Mouse (Mus musculus) B cell, adult 62 days (primary cell): ENCODE measurements around the gene Morn3. TPM values are rescaled to one million over a fixed set of nuclear protein-coding genes. Genes with fewer than 3 reads are reported as not detected.

Experiments used
- total RNA-seq: library from RNA; stranded (reverse); gene quantifications from 4 replicates; pipeline ENCODE4 v1.2.4, GENCODE M21; 2023

The Morn3 gene
- total RNA-seq, result not detected in 4 replicates

GRCm38 (mm10) chr5:123046916-123047315 is at the start of gene Morn3:
Gene Morn3, minus strand, starts transcription at chr5:123047016.

GRCm38 (mm10) chr5:123068115-123068514 is 21.3 kb upstream of the Morn3 start, which contains the start of gene Tmem120b:
Gene Tmem120b, plus strand, starts transcription at chr5:123068415.

DNA sequence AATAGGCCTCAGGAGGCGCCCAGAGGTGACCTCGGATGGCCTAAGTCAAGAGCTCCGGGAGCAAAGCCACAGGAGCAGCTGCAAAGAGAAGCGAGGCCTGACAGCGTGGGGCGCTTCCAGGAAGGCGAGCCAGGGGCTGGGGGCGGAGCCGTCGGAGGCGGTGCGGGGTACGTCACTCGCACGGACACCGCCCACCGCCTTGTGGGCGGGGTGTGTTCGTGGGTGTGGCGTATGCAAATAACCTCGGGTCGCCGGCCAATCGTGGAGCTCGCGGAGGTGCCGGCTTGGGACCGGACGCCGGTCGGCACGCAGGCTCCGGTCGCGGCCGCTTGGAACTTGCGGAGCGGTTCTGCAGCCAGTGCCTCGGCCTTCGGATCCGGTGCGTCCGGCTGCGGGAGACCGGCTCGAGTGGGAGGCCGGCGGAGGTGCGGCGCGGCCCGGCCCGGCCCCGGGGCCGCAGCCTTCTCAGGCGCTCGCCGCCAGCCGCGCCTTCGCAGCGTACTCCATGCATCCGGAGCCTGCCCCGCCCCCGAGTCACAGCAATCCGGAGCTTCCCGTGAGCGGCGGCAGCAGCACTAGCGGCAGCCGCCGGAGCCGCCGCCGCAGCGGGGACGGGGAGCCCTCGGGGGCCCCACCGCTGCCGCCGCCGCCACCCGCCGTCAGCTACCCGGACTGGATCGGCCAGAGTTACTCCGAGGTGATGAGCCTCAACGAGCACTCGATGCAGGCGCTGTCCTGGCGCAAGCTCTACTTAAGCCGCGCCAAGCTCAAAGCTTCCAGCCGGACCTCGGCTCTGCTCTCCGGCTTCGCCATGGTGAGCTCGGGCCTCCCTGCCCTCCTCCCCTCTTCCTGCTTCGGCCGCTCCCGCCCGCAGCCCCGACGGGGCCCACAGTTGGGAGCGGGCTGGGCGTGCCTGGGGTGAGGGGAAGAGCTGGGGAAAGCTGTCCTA is 31.8 kb downstream of the Morn3 start, which contains the start of gene Orai1:
Orai1 (plus strand) TSS at position 322 of the 949 bp plus-strand sequence.

DNA sequence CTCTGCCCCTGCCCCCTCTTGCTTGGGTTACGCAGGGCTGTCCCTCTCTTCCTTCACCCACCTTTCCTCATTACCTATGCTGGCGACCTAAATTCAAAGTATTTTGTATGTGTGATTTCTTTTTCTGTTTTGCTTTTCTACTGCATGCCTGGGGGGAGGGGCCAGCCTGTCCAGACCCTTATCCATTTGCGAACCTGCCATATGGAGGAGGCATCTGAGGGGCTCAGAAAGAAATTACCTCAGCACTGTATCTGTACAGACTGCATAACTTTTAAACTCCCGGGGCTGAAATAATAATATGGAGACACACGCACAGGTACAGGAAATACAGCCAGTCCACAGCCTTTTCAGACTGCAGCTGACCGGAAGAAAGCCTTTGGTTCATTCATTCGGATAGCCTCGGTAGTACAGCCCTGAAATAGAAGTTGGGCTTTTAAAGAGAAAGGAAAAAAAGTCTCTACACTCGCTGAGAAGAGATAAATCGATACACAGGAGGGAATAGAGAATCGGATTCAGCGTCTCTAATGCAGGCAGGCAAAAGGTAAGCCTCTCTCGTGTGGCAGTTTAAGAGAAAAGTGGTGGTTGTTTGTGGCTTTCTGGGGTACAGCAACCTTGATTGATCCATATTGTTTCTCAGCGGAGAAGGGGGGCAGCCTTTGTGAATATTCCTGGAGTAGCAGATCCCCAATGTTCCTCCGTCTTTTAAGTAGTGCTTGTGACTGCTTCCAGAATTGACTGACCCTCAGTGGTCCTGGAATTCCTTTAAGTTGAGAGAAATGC is 57.1 kb downstream of the Morn3 start, which contains the start of gene Kdm2b:
Kdm2b (minus strand) TSS at position 273 of the 780 bp plus-strand sequence.

Other genes starting within 250 kb of the Morn3 start
- gene Anapc5, start 225.7 kb downstream of the Morn3 start, total RNA-seq, result 190 to 219 TPM (median 200 TPM) in 4 replicates
- 36.0 to 43.2 TPM (median 38.4 TPM) in 4 replicates for gene Rnf34, start 197.0 kb downstream of the Morn3 start, total RNA-seq
- gene Kdm2b, start 57.2 kb downstream of the Morn3 start, total RNA-seq, result 65.3 to 81.3 TPM (median 78.3 TPM) in 4 replicates
- gene Orai1, start 31.9 kb downstream of the Morn3 start, total RNA-seq, result 31.5 to 41.1 TPM (median 37.4 TPM) in 4 replicates
- 3.8 to 6.4 TPM (median 4.9 TPM) in 4 replicates for gene Tmem120b, start 21.4 kb upstream of the Morn3 start, total RNA-seq
- 80.0 to 94.1 TPM (median 90.0 TPM) in 4 replicates for gene Rhof, start 85.7 kb upstream of the Morn3 start, total RNA-seq
- 73.0 to 77.0 TPM (median 74.9 TPM) in 4 replicates for gene Setd1b, start 95.2 kb upstream of the Morn3 start, total RNA-seq
- 24.0 to 34.2 TPM (median 26.0 TPM) in 4 replicates for gene Psmd9, start 122.4 kb upstream of the Morn3 start, total RNA-seq
- not detected in 4 replicates for gene Hpd, start 135.7 kb upstream of the Morn3 start, total RNA-seq
- 1.2 to 2.0 TPM (median 1.7 TPM) in 4 replicates for gene Wdr66, start 205.1 kb upstream of the Morn3 start, total RNA-seq